Mouse (Mus musculus) 416B (cell line): ENCODE results near the gene Hhat.

ENCODE experiments used
- DNase-seq: peaks from one replicate; pipeline ENCODE4 v3.0.0; 2011; ENCODE audit warnings: low read depth

Gene Hhat

DNA sequence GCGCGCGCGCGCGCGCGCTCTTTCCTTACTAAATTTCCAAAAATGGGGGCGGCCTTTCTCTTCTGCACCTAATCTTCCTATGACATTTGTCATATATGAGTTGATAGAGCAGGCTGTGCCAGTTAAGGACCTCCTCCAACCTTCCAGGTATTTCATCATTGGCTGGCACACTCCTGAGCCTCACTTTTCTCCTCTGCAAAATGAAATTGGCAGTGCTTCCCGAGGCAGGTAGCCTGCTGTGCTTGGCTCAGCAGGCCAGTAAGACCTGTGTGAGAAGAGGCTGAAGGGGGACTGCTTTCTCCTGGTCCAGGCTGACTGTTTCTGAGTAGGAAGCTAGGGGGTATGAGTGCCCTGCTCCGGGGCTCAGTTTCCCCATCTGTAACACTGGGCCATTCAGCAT is 283.5 kb downstream of the Hhat start:
- no peak for DNase-seq

DNA sequence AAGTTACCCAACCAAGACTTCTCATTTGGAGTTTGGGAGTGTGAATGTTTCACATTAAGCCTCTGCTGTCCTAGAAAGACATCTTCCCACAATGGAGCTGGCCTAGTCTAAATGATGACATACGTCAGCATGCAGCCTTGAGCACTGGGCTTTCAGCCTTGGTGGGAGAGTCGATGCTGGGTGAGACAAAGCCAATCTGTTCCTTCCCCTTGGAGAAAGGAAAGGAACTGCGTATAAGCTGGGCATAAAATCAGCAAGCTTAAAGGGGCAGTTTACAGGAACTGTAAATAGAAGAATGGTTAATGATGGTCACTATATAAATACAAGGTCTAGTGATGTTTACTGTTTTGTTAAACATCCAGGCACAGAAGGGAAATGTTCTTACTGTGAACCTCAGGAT is 286.0 kb downstream of the Hhat start:
- DNase-seq: no peak

DNA sequence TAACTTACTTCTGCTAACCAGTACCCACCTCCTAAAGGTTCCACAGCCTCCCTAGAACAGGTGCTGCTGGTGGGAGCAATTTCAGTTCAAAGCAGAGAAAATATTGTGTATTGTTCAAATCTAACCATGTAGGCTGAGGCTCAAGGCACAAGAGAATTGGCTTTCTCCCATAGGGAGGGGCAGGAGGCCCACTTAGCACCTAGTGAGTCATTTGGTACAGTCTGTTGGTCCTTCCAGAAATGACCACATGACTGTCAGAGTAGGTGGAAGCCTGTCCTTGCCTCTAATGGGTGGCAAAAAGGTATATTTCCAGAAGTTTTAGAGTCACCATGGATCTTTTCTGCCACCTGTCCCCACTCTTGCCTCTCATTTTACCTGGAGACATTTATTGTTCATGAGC is 289.6 kb downstream of the Hhat start:
- no peak for DNase-seq

DNA sequence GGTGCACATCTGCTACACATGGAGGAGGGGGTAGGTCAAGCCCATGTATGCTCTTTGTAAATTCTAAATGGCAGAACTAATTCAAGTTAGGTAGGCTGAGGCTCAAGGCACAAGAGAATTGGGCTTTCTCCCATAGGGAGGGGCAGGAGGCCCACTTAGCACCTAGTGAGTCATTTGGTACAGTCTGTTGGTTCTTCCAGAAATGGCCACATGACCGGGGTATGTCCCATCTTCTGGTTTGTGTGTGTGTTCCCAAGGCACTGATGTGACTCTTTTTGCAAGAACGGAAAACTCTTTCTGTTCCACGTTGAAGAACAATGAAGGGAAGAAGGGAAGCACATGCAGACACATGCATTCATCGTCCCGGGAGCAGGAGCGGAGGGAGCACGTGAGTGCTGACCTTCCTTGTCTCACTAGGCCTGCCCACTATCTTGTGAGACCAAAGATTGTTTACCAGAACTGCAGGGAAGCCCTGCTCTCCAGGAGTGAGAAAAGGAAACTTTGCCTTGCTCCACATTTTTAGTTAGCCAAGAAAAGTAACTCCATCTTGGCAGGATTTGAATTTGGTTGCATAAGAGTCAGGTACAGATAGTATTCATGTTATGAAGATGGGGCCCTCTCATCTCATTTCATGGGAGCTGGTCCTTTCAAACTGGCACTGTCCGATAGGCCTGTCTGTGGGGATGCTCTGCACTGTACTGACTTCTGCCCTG is 290.8 kb downstream of the Hhat start:
- no peak for DNase-seq

DNA sequence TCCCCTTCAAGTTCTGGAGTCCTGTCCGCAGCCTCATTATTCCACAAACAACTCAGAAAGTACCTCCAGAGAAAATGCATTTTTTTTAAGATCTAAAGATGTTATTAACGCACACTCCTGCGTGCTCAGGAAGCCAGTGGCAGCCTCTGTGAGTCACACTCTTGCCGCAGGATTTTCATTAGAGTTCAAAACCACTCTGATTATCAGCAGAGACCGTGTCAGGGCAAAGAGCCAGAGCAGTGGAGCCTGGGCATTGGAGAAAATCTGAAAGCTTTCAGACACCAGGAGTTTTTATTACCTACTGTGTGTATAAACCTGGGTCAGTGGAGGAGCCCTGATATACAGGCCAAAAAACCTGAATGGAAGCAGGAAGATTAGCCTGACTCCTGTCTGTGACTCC is 292.8 kb downstream of the Hhat start:
- peak; percentile 42 for DNase-seq

DNA sequence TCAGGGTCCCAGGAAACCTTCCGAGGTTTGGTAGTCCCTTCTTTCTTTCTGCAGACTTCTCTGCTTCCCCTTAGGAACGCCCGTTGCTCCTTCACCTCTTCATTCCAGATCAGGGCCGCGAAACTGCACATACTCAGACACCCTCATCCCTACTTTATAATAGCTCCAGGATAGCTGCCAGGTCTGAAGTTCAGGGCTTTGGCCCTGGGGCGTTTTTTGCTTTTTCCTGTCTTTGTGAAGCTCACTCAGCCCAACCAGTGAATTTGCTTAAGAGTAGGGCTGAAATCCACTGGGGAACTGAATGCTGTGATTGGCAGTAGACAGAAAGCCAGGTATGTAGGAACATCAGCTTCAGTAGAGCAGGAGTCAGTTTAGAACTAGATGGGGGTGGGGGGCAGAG is 293.5 kb downstream of the Hhat start:
- no peak for DNase-seq

DNA sequence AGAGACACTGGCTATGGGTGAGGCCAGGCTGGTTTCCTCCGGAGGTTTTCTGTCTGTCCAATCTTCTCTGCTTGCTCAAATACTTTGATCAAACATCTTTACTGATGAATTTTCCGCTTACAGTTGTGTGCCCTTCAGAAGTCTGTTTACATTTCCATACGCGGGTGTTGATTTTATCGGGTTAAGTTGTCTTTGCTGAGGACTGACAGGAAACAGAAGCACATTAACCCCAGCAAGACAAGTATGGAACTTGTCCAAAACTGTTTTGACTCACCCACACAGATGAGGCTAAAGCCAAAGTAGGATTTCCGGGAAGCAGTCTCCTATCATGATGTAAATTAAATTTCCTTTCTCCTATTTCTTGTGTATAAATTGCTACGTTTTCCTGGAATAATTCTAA is 294.3 kb downstream of the Hhat start:
- peak; percentile 71 for DNase-seq

DNA sequence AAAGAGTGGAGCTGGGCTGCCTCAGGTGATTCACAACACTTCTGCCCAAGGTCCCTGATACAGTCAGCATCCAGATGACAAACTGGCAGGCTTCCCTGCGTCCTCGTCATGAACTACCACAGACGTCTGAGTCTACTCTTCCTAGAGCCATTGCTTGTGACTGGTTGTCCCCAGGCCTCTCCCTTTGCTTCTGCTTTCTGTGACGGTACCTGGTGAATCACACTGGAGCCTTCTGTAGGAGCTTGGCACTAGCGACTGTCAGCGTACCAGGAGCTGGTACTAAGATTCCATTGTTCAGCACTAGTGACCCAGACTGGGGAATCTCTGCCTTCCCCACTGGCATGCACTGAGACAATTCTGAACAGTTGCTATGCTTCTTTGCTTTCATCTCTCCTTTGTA is 297.9 kb downstream of the Hhat start:
- no peak for DNase-seq

DNA sequence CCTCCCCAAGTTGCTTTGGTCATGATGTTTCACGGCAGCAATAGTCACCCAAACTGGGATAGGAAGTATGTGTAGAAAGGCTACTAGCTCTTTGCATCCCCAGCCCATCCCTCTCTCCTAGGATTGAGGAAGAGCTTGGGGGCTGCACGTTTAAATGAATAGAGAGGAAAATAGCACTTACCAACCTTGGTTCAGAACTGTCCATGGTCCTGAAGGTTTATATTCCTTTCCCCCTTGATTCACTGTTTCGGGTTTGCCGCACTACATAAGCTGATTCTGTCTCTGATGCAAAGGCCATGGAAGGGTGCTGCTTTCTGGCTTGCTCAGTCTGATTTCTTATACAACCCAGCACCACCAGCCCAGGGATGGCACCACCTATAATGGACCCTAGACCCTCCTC is 298.7 kb downstream of the Hhat start:
- peak; percentile 35 for DNase-seq

DNA sequence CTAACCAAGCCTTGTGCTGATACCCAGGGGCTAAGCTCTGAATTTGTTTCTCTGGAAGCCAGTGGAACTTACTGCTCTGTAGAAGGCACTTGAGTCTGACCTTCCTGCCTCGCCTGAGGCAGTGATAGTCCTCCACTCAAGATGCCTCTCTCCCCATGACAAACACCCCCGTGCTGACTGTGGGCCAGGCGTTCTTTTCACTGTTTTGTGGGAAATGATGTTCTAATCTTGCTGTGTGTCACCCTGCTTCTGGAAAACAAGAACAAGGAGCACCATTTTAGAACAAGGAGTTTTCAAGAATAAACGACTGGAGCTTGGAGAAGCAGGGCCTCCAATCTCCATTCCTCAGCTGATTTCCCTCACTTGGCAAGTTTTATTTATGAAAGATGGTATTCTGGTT is 307.3 kb downstream of the Hhat start:
- DNase-seq: no peak

DNA sequence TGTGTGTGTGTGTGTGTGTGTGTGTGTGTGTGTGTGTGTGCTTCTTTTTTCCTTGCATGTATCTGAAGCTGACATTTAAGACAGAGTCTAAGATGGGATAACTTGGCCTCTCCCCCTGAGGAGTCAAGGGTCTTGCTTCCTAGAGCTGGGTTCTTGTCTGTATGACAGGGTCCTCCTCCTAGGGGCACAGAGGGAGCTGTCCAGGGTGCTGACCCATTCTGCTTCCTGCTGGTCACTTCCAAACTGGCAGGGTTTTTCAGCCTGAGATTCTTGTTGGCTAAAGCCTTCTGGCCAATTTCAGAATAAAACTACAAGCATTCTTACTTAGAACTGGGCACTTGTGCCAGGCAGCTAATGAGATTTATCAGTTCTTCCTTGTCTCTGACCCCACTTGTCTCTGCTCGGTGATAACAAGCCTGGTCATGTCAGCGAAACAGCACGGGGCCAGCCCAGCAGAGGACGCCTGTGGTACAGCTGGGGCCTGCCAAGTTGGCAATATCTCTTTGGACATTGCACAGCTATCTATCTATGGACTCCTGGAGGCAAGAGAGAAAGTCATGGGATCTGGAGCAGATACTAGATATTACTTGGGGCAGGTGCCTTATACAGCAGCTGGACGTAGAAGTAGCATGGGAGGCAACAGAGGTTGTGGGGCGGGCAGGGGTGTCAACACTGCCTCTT is 313.4 kb downstream of the Hhat start:
- DNase-seq: no peak

DNA sequence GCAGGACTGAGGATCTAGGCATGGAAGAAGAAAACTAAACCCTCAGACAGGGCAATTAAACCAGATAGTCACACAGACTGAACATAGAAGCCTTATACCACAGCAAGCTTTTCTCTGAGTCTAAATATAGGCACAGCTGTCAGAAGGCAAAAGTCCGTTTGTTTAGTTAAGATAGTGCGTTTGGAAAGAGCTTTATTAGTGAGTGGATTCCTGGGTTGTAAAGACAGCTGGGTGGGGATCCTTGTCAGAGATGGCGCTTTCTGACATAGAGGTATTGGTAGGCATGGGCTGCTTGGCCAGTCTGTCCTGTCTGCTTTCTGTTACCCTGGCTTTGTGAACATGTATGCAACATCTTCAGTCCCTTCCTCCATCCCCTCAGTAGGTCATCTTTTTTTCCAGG is 314.0 kb downstream of the Hhat start:
- DNase-seq: no peak

DNA sequence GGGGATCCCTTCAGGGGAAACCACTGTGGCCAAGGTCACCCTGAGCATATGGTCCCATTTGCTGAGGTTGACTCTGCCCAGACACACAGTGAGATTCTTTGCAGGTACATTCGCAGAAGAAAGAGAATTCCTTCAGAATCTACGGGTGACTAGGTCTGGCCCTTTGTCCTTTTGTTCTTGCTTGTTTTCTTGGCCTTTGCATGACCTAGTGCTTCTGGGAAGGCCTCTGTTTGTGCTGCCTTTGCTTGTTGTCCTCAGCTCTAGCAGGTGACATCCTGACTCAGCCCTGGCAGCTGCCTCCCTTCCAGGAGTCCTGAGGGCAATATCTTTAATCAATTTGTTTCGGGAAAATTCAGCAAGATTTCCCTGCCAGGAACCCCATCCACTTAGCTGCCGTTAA is 316.0 kb downstream of the Hhat start:
- DNase-seq: no peak

DNA sequence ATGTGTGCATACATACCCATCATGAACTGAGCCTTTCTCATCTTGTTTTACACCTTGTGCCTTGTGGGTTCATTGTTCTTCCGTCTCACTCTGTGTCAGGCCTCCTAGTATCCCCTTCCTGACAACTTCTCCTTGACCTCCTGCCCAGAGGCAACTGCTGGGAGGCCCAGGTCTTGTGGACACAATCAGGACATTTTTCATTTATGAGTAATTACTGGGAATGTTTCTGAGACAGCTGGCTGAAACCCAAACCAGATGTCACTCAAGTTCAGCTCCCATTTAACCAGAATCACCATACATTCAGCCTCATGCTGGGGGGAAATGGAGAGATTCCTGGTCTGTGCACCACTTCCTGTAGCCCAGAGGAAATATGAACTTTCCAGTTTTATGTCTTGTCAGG is 316.5 kb downstream of the Hhat start:
- no peak for DNase-seq

DNA sequence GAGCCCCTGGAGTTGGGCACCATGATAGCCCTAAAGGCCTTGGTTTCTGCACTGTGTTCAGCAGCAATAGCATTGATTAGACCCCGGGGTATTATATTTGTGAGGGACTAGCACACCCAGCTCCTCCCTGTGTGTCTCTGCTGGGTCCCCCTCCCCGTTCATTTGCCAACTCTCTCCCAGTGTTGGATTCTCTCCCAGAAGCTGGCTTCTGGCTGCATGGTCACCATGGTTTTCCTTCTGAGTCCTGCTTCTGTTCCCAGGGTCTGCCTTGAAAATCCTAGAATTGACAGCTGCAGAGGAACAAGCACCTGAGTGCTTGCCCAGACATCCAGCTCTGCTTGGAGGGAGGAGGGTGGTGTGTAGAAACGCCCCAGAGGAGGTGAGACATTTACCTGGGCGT is 319.3 kb downstream of the Hhat start:
- DNase-seq: no peak

DNA sequence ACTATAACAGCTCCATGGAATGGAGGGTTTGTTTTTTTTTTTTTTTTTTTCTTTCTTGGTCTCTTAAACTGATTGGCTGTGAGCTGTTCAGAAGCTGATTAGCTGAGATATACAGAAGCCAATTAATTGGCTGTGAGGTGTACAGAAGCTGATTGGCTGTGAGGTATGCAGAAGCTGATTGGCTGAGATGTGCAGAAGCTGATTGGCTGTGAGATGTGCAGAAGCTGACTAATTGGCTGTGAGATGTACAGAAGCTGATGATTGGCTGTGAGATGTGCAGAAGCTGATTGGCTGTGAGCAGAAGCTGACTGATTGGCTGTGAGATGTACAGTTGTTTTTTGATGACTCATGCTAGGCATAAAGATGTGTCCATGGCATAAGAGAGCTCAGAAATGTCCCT is 320.6 kb downstream of the Hhat start:
- peak; percentile 23 for DNase-seq

DNA sequence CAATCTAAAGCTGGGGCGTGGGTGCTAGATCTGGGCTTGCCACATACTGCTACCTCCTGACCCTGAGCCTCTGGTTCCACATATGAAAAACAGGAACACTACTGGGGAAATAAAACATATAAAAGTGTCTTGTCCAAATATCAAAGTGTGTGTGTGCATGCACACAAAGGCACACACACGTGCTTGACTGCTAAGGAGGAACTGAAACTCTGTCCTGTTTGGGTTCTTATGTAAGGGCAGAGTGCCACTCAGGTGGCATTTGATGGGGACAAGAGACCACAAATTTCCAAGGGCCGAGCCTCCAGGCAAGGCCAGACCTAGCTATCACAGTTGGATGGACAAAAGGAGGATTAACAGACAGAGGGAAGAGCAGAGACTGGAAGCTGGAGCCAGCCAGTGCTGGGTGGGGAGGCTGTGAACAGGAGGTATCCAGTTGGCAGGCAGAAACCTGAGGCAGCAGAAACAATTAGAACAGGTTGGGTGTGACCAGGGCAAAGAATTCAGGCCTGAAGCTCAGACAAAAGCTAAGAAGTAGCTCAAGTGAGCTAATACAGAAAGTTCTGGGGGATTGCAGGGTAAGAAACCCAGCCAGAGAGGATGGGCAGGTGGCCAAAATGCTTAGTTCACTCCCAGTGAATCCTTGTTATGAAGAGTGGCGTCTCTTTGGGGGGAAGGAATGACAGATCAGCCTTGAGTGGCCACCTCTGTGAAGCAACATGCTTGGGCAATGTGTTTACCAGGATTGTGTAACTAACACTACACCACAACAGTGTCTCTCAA is 321.3 kb downstream of the Hhat start:
- peak; percentile 17 for DNase-seq

DNA sequence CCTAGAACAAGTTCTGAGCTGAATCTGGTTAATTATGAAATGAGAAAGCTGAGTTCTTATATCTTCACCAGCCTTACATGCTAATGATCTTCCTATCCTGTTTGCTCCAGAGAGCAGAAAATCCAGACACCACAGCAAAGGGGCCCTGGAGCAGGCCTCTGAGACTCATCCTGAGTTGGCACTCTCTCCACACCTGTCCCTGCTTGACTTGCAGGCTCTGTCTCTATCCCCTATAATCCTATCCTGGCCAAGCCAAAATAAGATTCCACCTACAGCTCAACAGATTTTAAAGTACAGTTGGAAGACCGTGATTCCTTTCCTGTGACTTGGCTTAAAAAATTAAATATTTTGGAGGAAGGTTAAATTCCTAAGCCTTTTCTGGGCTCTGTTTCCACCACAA is 322.5 kb downstream of the Hhat start:
- DNase-seq: no peak

DNA sequence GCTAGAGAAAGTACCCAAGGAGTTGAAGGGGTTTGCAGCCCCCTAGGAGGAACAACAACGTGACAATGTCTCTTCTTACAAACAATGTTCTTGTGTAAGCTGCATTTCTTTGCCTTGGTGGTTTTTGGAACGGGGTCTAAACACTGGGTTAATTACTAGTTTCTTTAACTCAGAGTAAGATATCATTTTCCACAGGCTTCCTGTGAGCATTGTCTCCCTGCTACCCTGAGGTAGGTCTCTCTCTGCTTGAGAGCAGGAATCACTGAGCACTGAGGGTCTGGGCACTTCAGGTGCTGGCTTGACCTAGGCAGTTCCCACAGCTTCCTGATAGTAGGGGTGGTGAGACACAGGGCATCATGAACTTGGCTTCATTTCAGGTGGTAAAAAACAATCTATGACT is 323.4 kb downstream of the Hhat start:
- DNase-seq: no peak
